Mouse (Mus musculus) cortical plate, adult 2 months (tissue): ENCODE measurements around the gene Kiss1r.

Experiments used
- CTCF ChIP-seq: fragments of 200-500 bp; IDR thresholded peaks from 2 replicates; pipeline ENCODE4 v1.5.1; 2011; ENCODE audit warnings: mild to moderate bottlenecking, control low read depth, low read length; ENCODE audit not compliant: insufficient read depth; ENCODE audit errors: extremely low read depth
- POLR2A ChIP-seq: fragments of 200-500 bp; IDR thresholded peaks from 2 replicates; pipeline ENCODE4 v1.6.1; 2011; ENCODE audit warnings: mild to moderate bottlenecking, low read length, control low read depth; ENCODE audit not compliant: insufficient read depth; ENCODE audit errors: extremely low read depth

GRCm38 (mm10) chr10:79928030-79928694, 11.4 kb downstream of the Kiss1r start:
- no peak for TF ChIP-seq CTCF
- no peak for TF ChIP-seq POLR2A
